In the genomic region with DNA sequence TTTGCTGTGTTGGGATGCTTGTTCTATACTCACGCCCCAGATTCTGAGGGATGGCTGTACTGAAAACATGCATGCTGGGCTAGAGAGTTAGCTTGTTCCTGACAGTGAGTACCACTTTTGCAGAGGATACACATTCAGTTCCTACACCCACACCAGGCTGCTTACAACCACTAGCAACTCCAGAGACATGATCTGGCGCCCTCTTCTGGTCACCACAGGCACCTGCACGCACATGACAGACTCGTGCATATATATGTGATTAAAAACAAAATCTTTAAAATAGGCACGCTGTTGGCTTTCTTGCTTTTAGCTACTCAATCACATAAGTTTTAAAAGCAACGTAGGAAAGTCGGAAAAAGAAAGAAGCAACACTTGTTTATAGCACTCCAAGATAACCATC, we compare ENCODE assay signal across 14 mouse cellular contexts. TPM values are rescaled to one million over a fixed set of nuclear protein-coding genes. Genes with fewer than 3 reads are reported as not detected.
DNase-seq lines count a peak whose midpoint lies in the region; ATAC-seq and TF ChIP-seq lines count a peak whose summit lies in the region.
"Had no signal": no experiment of that assay in that cellular context is flagged by ENCODE, and none has a peak within 500 bp of the region (broad histone marks: within the 10 kb centered on the region; RNA-seq: fewer than 3 reads in every experiment).

No protein-coding gene starts in this region.

- H3K4me3 ChIP-seq in liver, adult 2 months (ENCODE audit: insufficient read depth, low read depth, low read length) = no peak overlapping the region
- no peak overlapping the region for H3K4me3 ChIP-seq in liver, embryonic 11.5 days (ENCODE audit: low read depth, low read length)
- no peak overlapping the region for H3K4me3 ChIP-seq in heart, embryonic 10.5 days
- H3K4me3 ChIP-seq: hindbrain, embryonic 15.5 days; myocyte had no signal

- no peak for ATAC-seq in CD4-positive, CD25-positive, alpha-beta regulatory T cell, adult 4 months
- no peak for ATAC-seq in liver, embryonic 11.5 days (replicated peaks; ENCODE audit: low FRiP score)

- peaks cover 2% of the 10 kb centered on the region; the same call in 1 of the 2 replicates for H3K4me1 ChIP-seq in liver, adult 2 months (ENCODE audit: control insufficient read depth, insufficient read depth, low read length)
- peaks cover 25% of the 10 kb centered on the region for H3K4me1 ChIP-seq in liver, embryonic 11.5 days (replicated peaks; ENCODE audit: control insufficient read depth, insufficient read depth, low read length)
- H3K4me1 ChIP-seq in heart, embryonic 10.5 days = peaks cover 40% of the 10 kb centered on the region

- WGBS in liver, adult 2 months = 90% methylated on average over 7 of the region's 7 CpGs
- WGBS in liver, embryonic 11.5 days = 83% methylated on average over 7 of the region's 7 CpGs
- 83% methylated on average over 7 of the region's 7 CpGs for WGBS in heart, embryonic 10.5 days

- no peak for TF ChIP-seq POLR2A in liver, adult 2 months (IDR thresholded peaks at IDR 0.05; ENCODE audit: extremely low read depth, insufficient read depth, low read length)
- no peak for TF ChIP-seq POLR2A in brain, embryonic 14.5 days (IDR thresholded peaks at IDR 0.05; ENCODE audit: borderline replicate concordance, extremely low read depth, insufficient read depth, insufficient read length, poor library complexity, severe bottlenecking)

- no peaks in the 10 kb centered on the region for H3K27me3 ChIP-seq in liver, adult 2 months (ENCODE audit: control insufficient read depth, insufficient read depth, low read length)
- no peaks in the 10 kb centered on the region for H3K27me3 ChIP-seq in liver, embryonic 11.5 days (replicated peaks; ENCODE audit: control insufficient read depth, insufficient read depth, low read length)
- H3K27me3 ChIP-seq in heart, embryonic 10.5 days (ENCODE audit: insufficient read depth, poor library complexity, severe bottlenecking) = no peaks in the 10 kb centered on the region
- H3K27me3 ChIP-seq: hindbrain, embryonic 15.5 days had no signal

- peak; percentile 65 for DNase-seq in CD4-positive, CD25-positive, alpha-beta regulatory T cell, adult 2 months (ENCODE audit: low read depth, low spot score)
- DNase-seq in liver, adult 2 months (ENCODE audit: extremely low read depth, low read depth, low spot score) = no peak
- no peak for DNase-seq in liver, embryonic 11.5 days (ENCODE audit: low spot score)
- DNase-seq in brain, embryonic 14.5 days (ENCODE audit: low read depth) = peak; percentile 28
- peak; percentile 49 for DNase-seq in thymus, postnatal 0 days (ENCODE audit: low spot score)
- DNase-seq in heart, embryonic 10.5 days (ENCODE audit: low spot score) = no peak
- DNase-seq in gastrocnemius, postnatal 25 days = no peak
- DNase-seq: adrenal gland, postnatal 36 days; gastrocnemius, postnatal 36 days; layer of hippocampus, postnatal 36 days; right cerebral cortex, postnatal 25 days had no signal

- H3K36me3 ChIP-seq in liver, adult 2 months (ENCODE audit: control insufficient read depth, insufficient read depth, low read length) = no peaks in the 10 kb centered on the region
- no peaks in the 10 kb centered on the region for H3K36me3 ChIP-seq in liver, embryonic 11.5 days (ENCODE audit: control insufficient read depth, insufficient read depth, low read length)
- H3K36me3 ChIP-seq in heart, embryonic 10.5 days = no peaks in the 10 kb centered on the region
- H3K36me3 ChIP-seq: hindbrain, embryonic 15.5 days had no signal

- no peak overlapping the region for H3K4me2 ChIP-seq in liver, embryonic 11.5 days
- H3K4me2 ChIP-seq: hindbrain, embryonic 15.5 days had no signal

- no peak overlapping the region for H3K9ac ChIP-seq in liver, adult 2 months (ENCODE audit: low read depth, low read length)
- H3K9ac ChIP-seq in liver, embryonic 11.5 days (ENCODE audit: low read depth, low read length) = no peak overlapping the region
- H3K9ac ChIP-seq: hindbrain, embryonic 15.5 days had no signal

- H3K27ac ChIP-seq in liver, adult 2 months (replicated peaks; ENCODE audit: insufficient read depth, low read depth, low read length) = no peak overlapping the region
- no peak overlapping the region for H3K27ac ChIP-seq in liver, embryonic 11.5 days (ENCODE audit: low read depth, low read length)
- H3K27ac ChIP-seq in heart, embryonic 10.5 days = no peak overlapping the region
- H3K27ac ChIP-seq: hindbrain, embryonic 15.5 days had no signal

- no peaks in the 10 kb centered on the region for H3K79me2 ChIP-seq in liver, adult 2 months (ENCODE audit: control insufficient read depth, insufficient read depth, low read length)

- TF ChIP-seq CTCF in liver, adult 2 months (IDR thresholded peaks at IDR 0.05; ENCODE audit: low read depth, low read length) = peak; percentile 59; the same call in 1 of the 2 replicates
- TF ChIP-seq CTCF in brain, embryonic 14.5 days (IDR thresholded peaks at IDR 0.05; ENCODE audit: borderline replicate concordance, extremely low read depth, insufficient read depth, insufficient read length) = peak; percentile 46; the same call in 1 of the 2 replicates

- H3K9me3 ChIP-seq in liver, embryonic 11.5 days (ENCODE audit: control insufficient read depth, low read length) = no peaks in the 10 kb centered on the region
- no peaks in the 10 kb centered on the region for H3K9me3 ChIP-seq in heart, embryonic 10.5 days
- H3K9me3 ChIP-seq: hindbrain, embryonic 15.5 days had no signal

RNA-seq across cellular contexts. Expression of gene Mgst2, which starts 45.1 kb away (rescaled TPM):
- 100 to 1,000 TPM; 175 to 223 TPM for polyA plus RNA-seq in CD4-positive, CD25-positive, alpha-beta regulatory T cell, adult 4 months (2017; shearing (Covaris generic))
- not detected in 2 replicates for total RNA-seq in liver, adult 2 months (2014; rRNA removed)
- 0.02 TPM in 1 of 2 replicates, not detected in the other for polyA plus RNA-seq in liver, adult 2 months (2012; rRNA removed)
- 16.5 and 16.6 TPM in 2 replicates for polyA plus RNA-seq in liver, embryonic 11.5 days (2014; fragmentation: Nextera tagmentation; extraction: Ambion mirVana)
- 0.19 TPM in 1 of 2 replicates, not detected in the other for polyA plus RNA-seq in brain, embryonic 14.5 days (2012; rRNA removed)
- polyA plus RNA-seq in thymus, postnatal 0 days (2015; fragmentation: Nextera tagmentation; extraction: Ambion mirVana) = 153 and 179 TPM in 2 replicates
- 1.1 and 4.1 TPM in 2 replicates for polyA plus RNA-seq in heart, embryonic 10.5 days (2016; fragmentation: Nextera tagmentation; extraction: Ambion mirVana)
- under 1 TPM; 0.80 to 0.87 TPM for total RNA-seq in gastrocnemius, postnatal 25 days (2021)
- total RNA-seq: layer of hippocampus, postnatal 36 days had no signal

Comparison
In these comparisons a context has a peak if more than half of its experiments do, and no peak if none do; other contexts are left out.
1. DNase-seq: peak in CD4-positive, CD25-positive, alpha-beta regulatory T cell, adult 2 months (single experiment), brain, embryonic 14.5 days (single experiment) and thymus, postnatal 0 days (single experiment); none in liver, adult 2 months (single experiment), liver, embryonic 11.5 days (single experiment), heart, embryonic 10.5 days (single experiment) and gastrocnemius, postnatal 25 days (single experiment).